Mouse (Mus musculus): ENCODE data around the gene Snx9.

- TF ChIP-seq TAL1 (IDR thresholded peaks at IDR 0.05; ENCODE audit: low read length), result no peak
- no peak for TF ChIP-seq GATA1 (IDR thresholded peaks at IDR 0.05; ENCODE audit: low read length)
Observed at GRCm38 (mm10) chr17:5819105-5819504, 22.0 kb upstream of the Snx9 start.

Data from erythroblast, embryonic 14.5 days (primary cell).